Mouse (Mus musculus): ENCODE measurements around the gene Tef. TPM values are rescaled to one million over a fixed set of nuclear protein-coding genes. Genes with fewer than 3 reads are reported as not detected.

Gene Tef
- polyA plus RNA-seq, 1 experiment from 2014 or later, result 29.7 TPM

GRCm38 (mm10) chr15:81840306-81840705 is 38.1 kb downstream of the Tef start:
- H3K4me3 ChIP-seq, result no peak overlapping the region
- H3K9ac ChIP-seq, result no peak overlapping the region
- no peaks in the 10 kb centered on the region for H3K9me3 ChIP-seq
- 0 out of 2 replicates have a peak, but pooled peaks cover 3% of the 10 kb centered on the region for H3K27me3 ChIP-seq
- no peaks in the 10 kb centered on the region for H3K36me3 ChIP-seq
- no peak overlapping the region for H3K27ac ChIP-seq
- no peak overlapping the region for H3K4me2 ChIP-seq (replicated peaks)
- H3K4me1 ChIP-seq, result peaks cover 12% of the 10 kb centered on the region
- 83% methylated on average over 7 of the region's 7 CpGs for WGBS
- ATAC-seq (ENCODE audit: insufficient number of reproducible peaks, insufficient read depth, low FRiP score, low TSS enrichment), result no peak

DNA sequence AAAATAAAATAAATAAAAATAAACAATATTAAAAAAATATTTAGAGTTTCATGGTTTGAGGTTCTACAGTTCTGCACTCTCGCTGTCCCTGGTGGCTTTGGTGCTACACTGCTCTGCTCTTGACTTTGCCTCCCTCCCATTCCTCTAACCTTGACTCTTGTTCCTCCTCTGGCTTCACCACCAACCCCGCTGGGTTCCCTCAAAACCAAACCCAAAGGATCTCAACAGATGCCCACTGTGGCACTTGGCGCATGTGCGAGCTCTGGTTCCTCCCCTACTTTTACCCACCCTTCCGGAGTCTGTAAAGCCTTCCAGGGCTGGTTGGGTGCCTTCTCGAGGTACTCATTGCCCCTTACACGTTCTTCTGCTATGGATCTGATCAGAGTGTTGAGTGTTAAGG is 40.1 kb downstream of the Tef start:
- 87% methylated on average over 7 of the region's 7 CpGs for WGBS
- H3K4me1 ChIP-seq, result no peaks in the 10 kb centered on the region
- H3K4me3 ChIP-seq, result no peak overlapping the region
- ATAC-seq (ENCODE audit: insufficient number of reproducible peaks, insufficient read depth, low FRiP score, low TSS enrichment), result no peak
- no peak overlapping the region for H3K9ac ChIP-seq
- no peaks in the 10 kb centered on the region for H3K27me3 ChIP-seq
- no peak overlapping the region for H3K4me2 ChIP-seq (replicated peaks)
- peaks cover 6% of the 10 kb centered on the region; the same call in 1 of the 2 replicates for H3K36me3 ChIP-seq
- H3K9me3 ChIP-seq, result no peaks in the 10 kb centered on the region
- H3K27ac ChIP-seq, result no peak overlapping the region

GRCm38 (mm10) chr15:81845033-81845625 is 42.9 kb downstream of the Tef start:
- no peaks in the 10 kb centered on the region for H3K4me1 ChIP-seq
- no peak overlapping the region for H3K27ac ChIP-seq
- peaks cover 26% of the 10 kb centered on the region for H3K36me3 ChIP-seq
- H3K9ac ChIP-seq, result no peak overlapping the region
- no peak overlapping the region for H3K4me3 ChIP-seq
- H3K27me3 ChIP-seq, result no peaks in the 10 kb centered on the region
- no peak for ATAC-seq (ENCODE audit: insufficient number of reproducible peaks, insufficient read depth, low FRiP score, low TSS enrichment)
- no peak overlapping the region for H3K4me2 ChIP-seq (replicated peaks)
- 75% methylated on average over 5 of the region's 5 CpGs for WGBS
- no peaks in the 10 kb centered on the region for H3K9me3 ChIP-seq

DNA sequence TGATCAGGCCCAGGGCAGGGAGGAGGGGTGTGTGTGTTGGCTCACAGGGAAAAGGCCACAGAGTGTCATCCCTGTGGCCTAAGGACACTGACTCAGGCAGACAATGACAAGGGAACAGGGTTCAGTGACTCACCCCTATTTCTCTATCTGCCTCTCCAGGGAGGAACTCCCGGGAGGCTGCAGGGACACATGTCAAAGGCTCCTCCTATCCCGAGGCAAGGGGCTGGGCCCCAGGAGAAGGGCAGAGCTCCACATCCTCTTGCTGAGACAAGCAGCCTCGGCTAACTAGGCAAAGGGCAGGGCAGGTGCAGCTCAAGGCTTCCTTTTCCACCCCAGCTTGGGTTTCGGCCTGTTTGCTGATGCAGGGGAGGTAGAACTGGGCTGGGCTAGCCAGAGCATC is 43.5 kb downstream of the Tef start:
- Histone ChIP-seq H3K4me2 (replicated peaks) (no peak overlapping the region), H3K27me3 (no peaks in the 10 kb centered on the region), H3K36me3 (peaks cover 32% of the 10 kb centered on the region), H3K4me1 (peaks cover 3% of the 10 kb centered on the region; the same call in 1 of the 2 replicates), H3K9ac (no peak overlapping the region), H3K27ac (no peak overlapping the region), H3K9me3 (no peaks in the 10 kb centered on the region), H3K4me3 (no peak overlapping the region)
- ATAC-seq (ENCODE audit: insufficient number of reproducible peaks, insufficient read depth, low FRiP score, low TSS enrichment), result no peak
- 23% methylated on average over 4 of the region's 4 CpGs for WGBS

DNA sequence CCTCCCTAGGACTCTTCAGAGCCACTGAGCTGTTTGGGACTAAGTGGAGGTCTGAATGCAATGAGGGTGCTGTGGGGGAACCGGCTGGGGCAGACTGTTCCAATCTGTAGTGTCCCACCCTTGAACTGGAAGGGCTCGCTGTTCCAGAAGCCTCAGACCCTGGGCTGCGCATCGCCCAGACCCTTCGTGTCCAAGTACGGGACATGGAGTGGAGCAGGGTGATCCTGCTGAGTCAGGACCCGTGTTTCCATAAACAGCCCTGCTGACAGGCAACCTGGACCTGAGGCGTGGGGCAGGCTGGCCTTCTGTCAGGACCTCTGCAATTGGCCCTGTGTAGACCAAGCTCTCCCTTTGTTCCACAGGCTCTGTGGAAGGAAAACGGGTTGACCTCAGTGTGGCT is 44.5 kb downstream of the Tef start:
- WGBS, result 86% methylated on average over 9 of the region's 9 CpGs
- Histone ChIP-seq H3K9ac (no peak overlapping the region), H3K36me3 (peaks cover 43% of the 10 kb centered on the region), H3K27me3 (no peaks in the 10 kb centered on the region), H3K9me3 (no peaks in the 10 kb centered on the region), H3K27ac (no peak overlapping the region), H3K4me1 (peaks cover 6% of the 10 kb centered on the region; the same call in 1 of the 2 replicates), H3K4me3 (no peak overlapping the region), H3K4me2 (replicated peaks) (no peak overlapping the region)
- no peak for ATAC-seq (ENCODE audit: insufficient number of reproducible peaks, insufficient read depth, low FRiP score, low TSS enrichment)

- peaks cover 47% of the 10 kb centered on the region for H3K36me3 ChIP-seq
- H3K27ac ChIP-seq, result no peak overlapping the region
- ATAC-seq (ENCODE audit: insufficient number of reproducible peaks, insufficient read depth, low FRiP score, low TSS enrichment), result no peak
- H3K4me2 ChIP-seq (replicated peaks), result no peak overlapping the region
- H3K9me3 ChIP-seq, result no peaks in the 10 kb centered on the region
- no peaks in the 10 kb centered on the region for H3K27me3 ChIP-seq
- WGBS, result 89% methylated on average over 4 of the region's 4 CpGs
- no peak overlapping the region for H3K9ac ChIP-seq
- peaks cover 6% of the 10 kb centered on the region; the same call in 1 of the 2 replicates for H3K4me1 ChIP-seq
- H3K4me3 ChIP-seq, result no peak overlapping the region
Measured at GRCm38 (mm10) chr15:81847161-81847560, 44.9 kb downstream of the Tef start.

DNA sequence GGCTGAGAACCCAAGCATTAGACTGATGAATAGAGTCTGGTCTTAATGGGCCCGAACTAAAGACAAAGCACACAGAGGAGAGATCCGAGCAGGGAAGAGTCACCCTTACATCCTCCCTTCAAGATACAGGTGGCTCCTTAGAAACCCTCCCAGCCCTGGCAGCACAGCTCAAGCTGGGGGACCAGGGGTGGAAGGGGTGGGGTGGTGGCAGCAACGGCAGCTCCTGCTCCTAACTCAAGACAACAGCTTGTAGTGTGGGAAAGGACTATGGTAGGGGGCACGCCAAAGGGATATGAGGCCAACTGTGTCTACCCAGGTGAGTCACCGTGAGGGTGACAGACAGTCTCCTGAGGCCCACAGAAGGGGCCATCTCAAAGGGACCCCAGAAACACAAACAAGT is 45.6 kb downstream of the Tef start:
- H3K27ac ChIP-seq, result no peak overlapping the region
- no peaks in the 10 kb centered on the region for H3K9me3 ChIP-seq
- no peak for ATAC-seq (ENCODE audit: insufficient number of reproducible peaks, insufficient read depth, low FRiP score, low TSS enrichment)
- H3K4me3 ChIP-seq, result no peak overlapping the region
- H3K4me2 ChIP-seq (replicated peaks), result no peak overlapping the region
- no peaks in the 10 kb centered on the region for H3K27me3 ChIP-seq
- WGBS, result 88% methylated on average over 5 of the region's 5 CpGs
- H3K9ac ChIP-seq, result no peak overlapping the region
- peaks cover 52% of the 10 kb centered on the region for H3K36me3 ChIP-seq
- peaks cover 6% of the 10 kb centered on the region; the same call in 1 of the 2 replicates for H3K4me1 ChIP-seq

DNA sequence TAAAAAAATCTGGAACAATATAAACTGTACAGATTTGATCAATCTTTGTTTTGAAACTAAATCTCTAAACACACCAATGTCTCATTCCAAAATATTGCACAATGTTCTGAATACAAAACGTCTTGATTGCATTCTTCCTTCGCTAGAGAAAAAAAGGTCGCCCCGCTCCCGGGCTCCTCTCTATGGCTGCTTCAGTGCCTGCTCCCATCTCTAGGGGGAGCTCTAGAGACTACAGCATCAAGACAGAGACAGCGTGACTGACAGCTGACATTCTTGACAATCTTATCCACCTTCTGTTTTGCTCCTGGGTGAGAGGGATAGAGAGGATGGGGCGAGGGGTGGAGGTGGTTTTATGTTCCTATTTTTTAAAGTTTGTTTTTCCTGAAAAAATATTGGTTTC is 46.1 kb downstream of the Tef start:
- Histone ChIP-seq H3K4me3 (no peak overlapping the region), H3K9me3 (no peaks in the 10 kb centered on the region), H3K36me3 (peaks cover 56% of the 10 kb centered on the region), H3K27me3 (no peaks in the 10 kb centered on the region), H3K9ac (no peak overlapping the region), H3K4me1 (peaks cover 6% of the 10 kb centered on the region; the same call in 1 of the 2 replicates), H3K4me2 (replicated peaks) (no peak overlapping the region), H3K27ac (no peak overlapping the region)
- WGBS, result 46% methylated on average over 7 of the region's 7 CpGs
- ATAC-seq (ENCODE audit: insufficient number of reproducible peaks, insufficient read depth, low FRiP score, low TSS enrichment), result no peak

GRCm38 (mm10) chr15:81849104-81849503 is 46.9 kb downstream of the Tef start:
- 85% methylated on average over 9 of the region's 9 CpGs for WGBS
- ATAC-seq (ENCODE audit: insufficient number of reproducible peaks, insufficient read depth, low FRiP score, low TSS enrichment), result no peak
- Histone ChIP-seq H3K4me3 (no peak overlapping the region), H3K9ac (no peak overlapping the region), H3K4me1 (peaks cover 6% of the 10 kb centered on the region; the same call in 1 of the 2 replicates), H3K27me3 (no peaks in the 10 kb centered on the region), H3K9me3 (no peaks in the 10 kb centered on the region), H3K27ac (no peak overlapping the region), H3K36me3 (peaks cover 57% of the 10 kb centered on the region), H3K4me2 (replicated peaks) (no peak overlapping the region)

- no peak overlapping the region for H3K4me3 ChIP-seq
- ATAC-seq (ENCODE audit: insufficient number of reproducible peaks, insufficient read depth, low FRiP score, low TSS enrichment), result no peak
- no peaks in the 10 kb centered on the region for H3K9me3 ChIP-seq
- 83% methylated on average over 14 of the region's 14 CpGs for WGBS
- H3K36me3 ChIP-seq, result peaks cover 62% of the 10 kb centered on the region
- 0 out of 2 replicates have a peak overlapping the region, but pooled peaks have one; percentile 12 for H3K27ac ChIP-seq
- H3K4me2 ChIP-seq (replicated peaks), result no peak overlapping the region
- peaks cover 11% of the 10 kb centered on the region for H3K4me1 ChIP-seq
- H3K27me3 ChIP-seq, result no peaks in the 10 kb centered on the region
- H3K9ac ChIP-seq, result no peak overlapping the region
Measured at GRCm38 (mm10) chr15:81850718-81851117, 48.5 kb downstream of the Tef start.

GRCm38 (mm10) chr15:81851375-81851774 is 49.2 kb downstream of the Tef start:
- Histone ChIP-seq H3K4me1 (peaks cover 14% of the 10 kb centered on the region), H3K9me3 (no peaks in the 10 kb centered on the region), H3K4me2 (replicated peaks) (no peak overlapping the region), H3K4me3 (no peak overlapping the region), H3K27me3 (no peaks in the 10 kb centered on the region), H3K27ac (no peak overlapping the region), H3K36me3 (peaks cover 62% of the 10 kb centered on the region), H3K9ac (no peak overlapping the region)
- ATAC-seq (ENCODE audit: insufficient number of reproducible peaks, insufficient read depth, low FRiP score, low TSS enrichment), result no peak
- WGBS, result 95% methylated on average over 15 of the region's 15 CpGs

DNA sequence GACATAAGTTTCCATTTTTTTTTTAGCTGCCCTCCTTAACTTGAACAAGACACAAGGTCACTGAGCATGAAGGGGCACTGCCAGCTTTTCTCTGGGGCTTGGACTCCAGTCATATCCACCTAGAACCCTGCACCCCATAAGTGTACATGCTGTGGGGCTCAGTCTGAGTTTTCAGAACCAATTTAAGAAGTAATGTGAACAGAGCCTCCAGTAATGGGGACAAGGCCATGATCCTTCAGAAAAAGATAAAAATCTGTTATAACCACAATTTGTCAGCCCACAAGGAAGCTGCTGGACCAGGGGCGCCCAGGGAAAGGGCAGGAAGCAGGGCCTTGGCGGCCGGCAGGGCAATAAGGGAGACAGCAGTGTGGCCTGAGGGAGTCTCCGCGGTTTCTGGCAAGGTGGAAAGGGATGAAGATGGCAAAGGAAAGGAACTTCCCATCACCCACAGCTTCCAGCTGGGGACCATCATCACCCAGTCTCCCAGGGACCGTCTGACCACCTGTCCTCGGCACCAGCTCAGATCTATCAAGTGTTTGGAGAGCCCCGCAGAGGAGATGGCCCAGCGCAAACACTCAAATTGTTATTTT is 50.3 kb downstream of the Tef start:
- Histone ChIP-seq H3K4me3 (no peak overlapping the region), H3K9ac (no peak overlapping the region), H3K4me1 (peaks cover 14% of the 10 kb centered on the region), H3K27ac (no peak overlapping the region), H3K9me3 (no peaks in the 10 kb centered on the region), H3K36me3 (peaks cover 54% of the 10 kb centered on the region), H3K4me2 (replicated peaks) (no peak overlapping the region), H3K27me3 (no peaks in the 10 kb centered on the region)
- no peak for ATAC-seq (ENCODE audit: insufficient number of reproducible peaks, insufficient read depth, low FRiP score, low TSS enrichment)
- WGBS, result 87% methylated on average over 9 of the region's 9 CpGs
